8 mouse cellular contexts compared by ENCODE assay signal in genomic region chr19:5849843-5850527, GRCm38 (mm10). TPM values are rescaled to one million over a fixed set of nuclear protein-coding genes. Genes with fewer than 3 reads are reported as not detected.
DNase-seq lines count a peak whose midpoint lies in the region; ATAC-seq lines count a peak whose summit lies in the region.

No protein-coding gene starts in this region.

- H3K4me1 ChIP-seq in heart, embryonic 14.5 days (ENCODE audit: control insufficient read depth in 2 of 2, insufficient read depth in 2 of 2, low read length in 2 of 2) = peaks cover 56 to 69% of the 10 kb centered on the region in 2 experiments
- peaks cover 76% of the 10 kb centered on the region for H3K4me1 ChIP-seq in liver, embryonic 13.5 days (replicated peaks)
- peaks cover 37% of the 10 kb centered on the region for H3K4me1 ChIP-seq in stomach, embryonic 14.5 days (ENCODE audit: control insufficient read depth, insufficient read depth, low read length)

- ATAC-seq in heart, embryonic 14.5 days (ENCODE audit: insufficient number of reproducible peaks, insufficient read depth, low FRiP score, low read depth) = peak; percentile 5; the same call in 1 of the 2 replicates
- peak; percentile 41 for ATAC-seq in liver, embryonic 13.5 days (ENCODE audit: low read depth)
- ATAC-seq in stomach, embryonic 14.5 days (ENCODE audit: insufficient number of reproducible peaks, insufficient read depth, low FRiP score, low read depth) = peak; percentile 12; the same call in 1 of the 2 replicates

- no peak overlapping the region for H3K4me3 ChIP-seq in heart, embryonic 14.5 days (ENCODE audit: control insufficient read depth in 1 of 2, insufficient read depth in 1 of 2, low read depth in 1 of 2, low read length in 2 of 2)
- H3K4me3 ChIP-seq in liver, embryonic 13.5 days (replicated peaks) = peak overlapping the region; percentile 66
- H3K4me3 ChIP-seq in stomach, embryonic 14.5 days (ENCODE audit: low read depth, low read length) = no peak overlapping the region

- H3K27ac ChIP-seq in heart, embryonic 14.5 days (replicated peaks in 1 of 2; ENCODE audit: control insufficient read depth in 1 of 2, insufficient read depth in 1 of 2, low read depth in 2 of 2, low read length in 2 of 2) = peak overlapping the region; percentile 26 to 98
- peak overlapping the region; percentile 99 for H3K27ac ChIP-seq in liver, embryonic 13.5 days
- peak overlapping the region; percentile 48; the same call in 1 of the 2 replicates for H3K27ac ChIP-seq in stomach, embryonic 14.5 days (ENCODE audit: low read length)

- no peaks in the 10 kb centered on the region for H3K27me3 ChIP-seq in heart, embryonic 14.5 days (ENCODE audit: control insufficient read depth, insufficient read depth, low read length)
- H3K27me3 ChIP-seq in liver, embryonic 13.5 days = no peaks in the 10 kb centered on the region
- no peaks in the 10 kb centered on the region for H3K27me3 ChIP-seq in stomach, embryonic 14.5 days (ENCODE audit: control insufficient read depth, insufficient read depth, low read length)

- no peaks in the 10 kb centered on the region for H3K9me3 ChIP-seq in heart, embryonic 14.5 days (ENCODE audit: control insufficient read depth, low read length)
- no peaks in the 10 kb centered on the region for H3K9me3 ChIP-seq in liver, embryonic 13.5 days (replicated peaks)
- no peaks in the 10 kb centered on the region for H3K9me3 ChIP-seq in stomach, embryonic 14.5 days (ENCODE audit: control insufficient read depth, low read depth, low read length)

- peaks cover 23% of the 10 kb centered on the region for H3K36me3 ChIP-seq in heart, embryonic 14.5 days (ENCODE audit: control insufficient read depth, insufficient read depth, low read length)
- peaks cover 17% of the 10 kb centered on the region for H3K36me3 ChIP-seq in liver, embryonic 13.5 days
- peaks cover 10% of the 10 kb centered on the region; the same call in 1 of the 2 replicates for H3K36me3 ChIP-seq in stomach, embryonic 14.5 days (ENCODE audit: control insufficient read depth, insufficient read depth, low read length)

- WGBS in heart, embryonic 14.5 days = 26% methylated on average over 11 of the region's 11 CpGs
- WGBS in liver, embryonic 13.5 days (ENCODE audit: insufficient replicate concordance) = 15% methylated on average over 11 of the region's 11 CpGs
- WGBS in stomach, embryonic 14.5 days = 23% methylated on average over 11 of the region's 11 CpGs

- peak overlapping the region; percentile 65 for H3K9ac ChIP-seq in heart, embryonic 14.5 days (ENCODE audit: low read length)
- H3K9ac ChIP-seq in liver, embryonic 13.5 days = peak overlapping the region; percentile 85
- no peak overlapping the region for H3K9ac ChIP-seq in stomach, embryonic 14.5 days (replicated peaks; ENCODE audit: low read depth, low read length)

- DNase-seq in CD4-positive, CD25-positive, alpha-beta regulatory T cell, adult 2 months (ENCODE audit: low read depth, low spot score) = peak; percentile 95
- DNase-seq in brain, embryonic 18.5 days (ENCODE audit: low read depth, low spot score) = peak; percentile 40
- DNase-seq in fibroblast of lung, adult 2 months (ENCODE audit: low read depth) = peak; percentile 81
- DNase-seq in kidney, postnatal 14 days = peak; percentile 97
- DNase-seq in liver, embryonic 13.5 days = peak; percentile 87
- peak; percentile 89 to 93 for DNase-seq in natural killer cell, adult 2 months (ENCODE audit: low spot score in 2 of 2)

- peak overlapping the region; percentile 66 for H3K4me2 ChIP-seq in heart, embryonic 14.5 days (ENCODE audit: low read length)
- peak overlapping the region; percentile 84 for H3K4me2 ChIP-seq in liver, embryonic 13.5 days
- H3K4me2 ChIP-seq in stomach, embryonic 14.5 days (replicated peaks; ENCODE audit: low read depth, low read length) = no peak overlapping the region

RNA-seq across cellular contexts. Expression of gene Frmd8, which starts 25.1 kb away (rescaled TPM):
- polyA plus RNA-seq in heart, embryonic 14.5 days (2014; fragmentation: Nextera tagmentation; extraction: Ambion mirVana) = 18.5 and 19.2 TPM in 2 replicates
- 13.9 and 15.8 TPM in 2 replicates for polyA plus RNA-seq in liver, embryonic 13.5 days (2015; fragmentation: Nextera tagmentation; extraction: Ambion mirVana)
- 18.3 and 18.6 TPM in 2 replicates for polyA plus RNA-seq in stomach, embryonic 14.5 days (2014; fragmentation: Nextera tagmentation; extraction: Ambion mirVana)

RNA-seq across cellular contexts. Expression of gene Slc25a45, which starts 27.6 kb away (rescaled TPM):
- polyA plus RNA-seq in heart, embryonic 14.5 days (2014; fragmentation: Nextera tagmentation; extraction: Ambion mirVana) = 1.7 and 2.8 TPM in 2 replicates
- 5.7 and 6.8 TPM in 2 replicates for polyA plus RNA-seq in liver, embryonic 13.5 days (2015; fragmentation: Nextera tagmentation; extraction: Ambion mirVana)
- polyA plus RNA-seq in stomach, embryonic 14.5 days (2014; fragmentation: Nextera tagmentation; extraction: Ambion mirVana) = 1.8 and 2.8 TPM in 2 replicates

RNA-seq across cellular contexts. Expression of gene Tigd3, which starts 44.0 kb away (rescaled TPM):
- polyA plus RNA-seq in heart, embryonic 14.5 days (2014; fragmentation: Nextera tagmentation; extraction: Ambion mirVana) = 1.1 and 1.8 TPM in 2 replicates
- polyA plus RNA-seq in liver, embryonic 13.5 days (2015; fragmentation: Nextera tagmentation; extraction: Ambion mirVana) = 2.5 TPM in 2 replicates
- 3.1 and 3.2 TPM in 2 replicates for polyA plus RNA-seq in stomach, embryonic 14.5 days (2014; fragmentation: Nextera tagmentation; extraction: Ambion mirVana)

Comparison
In these comparisons a context has a peak if more than half of its experiments do, and no peak if none do; other contexts are left out.
1. DNase-seq: peak in every context shown above with its lines; median percentile 97 in kidney, postnatal 14 days; 95 in CD4-positive, CD25-positive, alpha-beta regulatory T cell, adult 2 months; 91 in natural killer cell, adult 2 months; 87 in liver, embryonic 13.5 days; 81 in fibroblast of lung, adult 2 months; 40 in brain, embryonic 18.5 days.
2. H3K27ac ChIP-seq: peak in every context shown above with its lines; median percentile 99 in liver, embryonic 13.5 days; 62 in heart, embryonic 14.5 days; 48 in stomach, embryonic 14.5 days.